Mouse (Mus musculus): ENCODE measurements at regions not wholly inside any gene's neighbourhood (a gene's known extent, or its start where the extent isn't known, plus 50 kb on each side); places are given as distances from the start of the nearest gene placed in this dataset.

GRCm38 (mm10) chr16:95647854-95648253 lies 54.0 kb upstream of the Ets2 start:
- peak; percentile 59 for DNase-seq (ENCODE audit: low read depth, low spot score)
- no peak overlapping the region for H3K4me3 ChIP-seq (ENCODE audit: insufficient read depth in 1 of 2, low read depth in 1 of 2, low read length in 2 of 2, poor library complexity in 1 of 2, severe bottlenecking in 1 of 2)
- no peak overlapping the region for H3K9ac ChIP-seq (ENCODE audit: insufficient read depth, low read depth, low read length, poor library complexity, severe bottlenecking)
- in situ Hi-C loops (cut with MboI; ENCODE audit: low sequenced_read_pairs in 2 of 2, unreplicated experiment in 2 of 2), result no loop called here
- 0 out of 4 replicates have a peak, but pooled peaks cover 0 to 2% of the 10 kb centered on the region in 2 experiments for H3K4me1 ChIP-seq (ENCODE audit: control insufficient read depth in 2 of 2, insufficient read depth in 2 of 2, low read length in 2 of 2, poor library complexity in 1 of 2)
- H3K36me3 ChIP-seq (ENCODE audit: control insufficient read depth, insufficient read depth, low read length, poor library complexity, severe bottlenecking), result no peaks in the 10 kb centered on the region
- H3K27ac ChIP-seq (ENCODE audit: insufficient read depth, low read depth, low read length, poor library complexity, severe bottlenecking), result no peak overlapping the region
- H3K9me3 ChIP-seq (ENCODE audit: control insufficient read depth, insufficient read depth, low read depth, low read length), result no peaks in the 10 kb centered on the region
- TF ChIP-seq HCFC1 (IDR thresholded peaks at IDR 0.05; ENCODE audit: borderline replicate concordance, insufficient read depth, low read length) (no peak), ZC3H11A (IDR thresholded peaks at IDR 0.05; ENCODE audit: borderline replicate concordance, low read depth, low read length) (peak; percentile 64), CHD2 (IDR thresholded peaks at IDR 0.05; ENCODE audit: low read depth, low read length) (no peak), MAFK (IDR thresholded peaks at IDR 0.05; ENCODE audit: insufficient read depth, low read depth, low read length) (no peak)

- no peak for DNase-seq (ENCODE audit: low read depth, low spot score)
- no peak overlapping the region for H3K9ac ChIP-seq (ENCODE audit: insufficient read depth, low read depth, low read length, poor library complexity, severe bottlenecking)
- no peaks in the 10 kb centered on the region for H3K36me3 ChIP-seq (ENCODE audit: control insufficient read depth, insufficient read depth, low read length, poor library complexity, severe bottlenecking)
- H3K4me1 ChIP-seq (ENCODE audit: control insufficient read depth in 2 of 2, insufficient read depth in 2 of 2, low read length in 2 of 2, poor library complexity in 1 of 2), result 0 out of 4 replicates have a peak, but pooled peaks cover 0 to under 1% of the 10 kb centered on the region in 2 experiments
- H3K9me3 ChIP-seq (ENCODE audit: control insufficient read depth, insufficient read depth, low read depth, low read length), result no peaks in the 10 kb centered on the region
- H3K27ac ChIP-seq (ENCODE audit: insufficient read depth, low read depth, low read length, poor library complexity, severe bottlenecking), result no peak overlapping the region
- in situ Hi-C loops (cut with MboI; ENCODE audit: low sequenced_read_pairs in 2 of 2, unreplicated experiment in 2 of 2), result no loop called here
- H3K4me3 ChIP-seq (ENCODE audit: insufficient read depth in 1 of 2, low read depth in 1 of 2, low read length in 2 of 2, poor library complexity in 1 of 2, severe bottlenecking in 1 of 2), result no peak overlapping the region
- no peak for TF ChIP-seq ZNF384 (IDR thresholded peaks at IDR 0.05; ENCODE audit: low read depth, low read length)
- TF ChIP-seq MAFK (IDR thresholded peaks at IDR 0.05; ENCODE audit: insufficient read depth, low read depth, low read length), result no peak
- TF ChIP-seq CHD2 (IDR thresholded peaks at IDR 0.05; ENCODE audit: low read depth, low read length), result no peak
- TF ChIP-seq ZC3H11A (IDR thresholded peaks at IDR 0.05; ENCODE audit: borderline replicate concordance, low read depth, low read length), result no peak
- TF ChIP-seq HCFC1 (IDR thresholded peaks at IDR 0.05; ENCODE audit: borderline replicate concordance, insufficient read depth, low read length), result no peak
Measured at GRCm38 (mm10) chr16:95642784-95643590, 56.6 kb upstream of the Erg start.

DNA sequence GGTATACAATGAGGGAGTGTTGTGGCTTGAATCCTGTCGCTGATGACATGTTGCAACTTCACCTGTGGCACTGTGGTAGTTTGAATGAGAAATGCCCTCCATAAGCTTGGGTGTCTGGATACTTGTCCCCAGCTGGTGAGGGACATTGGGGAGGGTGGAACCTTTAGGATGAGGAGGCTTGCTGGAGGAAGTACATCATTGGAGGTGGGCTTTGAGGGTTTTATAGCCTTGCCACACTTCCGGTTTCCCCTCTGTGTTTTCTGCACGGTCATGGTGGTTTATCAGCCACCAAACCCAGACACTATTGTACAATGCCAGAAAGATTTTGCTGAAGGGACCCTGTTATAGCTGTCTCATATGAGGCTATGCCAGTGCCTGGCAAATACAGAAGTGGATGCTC lies 54.3 kb upstream of the Erg start:
- Histone ChIP-seq H3K9me3 (ENCODE audit: control insufficient read depth, insufficient read depth, low read depth, low read length) (no peaks in the 10 kb centered on the region), H3K4me1 (ENCODE audit: control insufficient read depth in 2 of 2, insufficient read depth in 2 of 2, low read length in 2 of 2, poor library complexity in 1 of 2) (no peaks in the 10 kb centered on the region), H3K9ac (ENCODE audit: insufficient read depth, low read depth, low read length, poor library complexity, severe bottlenecking) (no peak overlapping the region), H3K36me3 (ENCODE audit: control insufficient read depth, insufficient read depth, low read length, poor library complexity, severe bottlenecking) (no peaks in the 10 kb centered on the region), H3K4me3 (ENCODE audit: insufficient read depth in 1 of 2, low read depth in 1 of 2, low read length in 2 of 2, poor library complexity in 1 of 2, severe bottlenecking in 1 of 2) (no peak overlapping the region), H3K27ac (ENCODE audit: insufficient read depth, low read depth, low read length, poor library complexity, severe bottlenecking) (no peak overlapping the region)
- DNase-seq (ENCODE audit: low read depth, low spot score), result no peak
- in situ Hi-C loops (cut with MboI; ENCODE audit: low sequenced_read_pairs in 2 of 2, unreplicated experiment in 2 of 2), result no loop called here
- TF ChIP-seq ZNF384 (IDR thresholded peaks at IDR 0.05; ENCODE audit: low read depth, low read length), result no peak
- no peak for TF ChIP-seq CHD2 (IDR thresholded peaks at IDR 0.05; ENCODE audit: low read depth, low read length)
- no peak for TF ChIP-seq ZC3H11A (IDR thresholded peaks at IDR 0.05; ENCODE audit: borderline replicate concordance, low read depth, low read length)
- no peak for TF ChIP-seq MAFK (IDR thresholded peaks at IDR 0.05; ENCODE audit: insufficient read depth, low read depth, low read length)
- no peak for TF ChIP-seq HCFC1 (IDR thresholded peaks at IDR 0.05; ENCODE audit: borderline replicate concordance, insufficient read depth, low read length)

DNA sequence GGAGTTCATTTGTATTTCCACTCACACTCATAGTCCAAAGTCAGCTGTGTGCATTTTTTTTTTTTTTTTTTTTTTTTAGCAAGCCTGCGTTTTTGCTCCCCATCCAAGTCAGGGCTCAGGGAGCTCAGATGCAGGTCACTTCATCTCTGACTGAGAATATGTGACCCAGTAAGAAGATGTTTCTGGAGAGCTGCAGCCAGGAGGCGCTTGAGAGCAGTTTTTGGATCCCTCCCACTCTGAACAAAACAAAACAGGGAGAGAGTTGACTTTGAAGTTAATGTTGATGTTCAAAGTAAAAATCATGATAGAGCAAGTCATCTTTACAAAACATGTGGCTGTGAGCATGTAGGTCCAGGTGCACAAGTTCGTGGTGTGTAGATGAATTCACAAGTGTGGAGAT lies 53.3 kb upstream of the Erg start:
- Histone ChIP-seq H3K4me1 (ENCODE audit: control insufficient read depth in 2 of 2, insufficient read depth in 2 of 2, low read length in 2 of 2, poor library complexity in 1 of 2) (no peaks in the 10 kb centered on the region), H3K4me3 (ENCODE audit: insufficient read depth in 1 of 2, low read depth in 1 of 2, low read length in 2 of 2, poor library complexity in 1 of 2, severe bottlenecking in 1 of 2) (no peak overlapping the region), H3K27ac (ENCODE audit: insufficient read depth, low read depth, low read length, poor library complexity, severe bottlenecking) (no peak overlapping the region), H3K36me3 (ENCODE audit: control insufficient read depth, insufficient read depth, low read length, poor library complexity, severe bottlenecking) (no peaks in the 10 kb centered on the region), H3K9me3 (ENCODE audit: control insufficient read depth, insufficient read depth, low read depth, low read length) (no peaks in the 10 kb centered on the region), H3K9ac (ENCODE audit: insufficient read depth, low read depth, low read length, poor library complexity, severe bottlenecking) (no peak overlapping the region)
- in situ Hi-C loops (cut with MboI; ENCODE audit: low sequenced_read_pairs in 2 of 2, unreplicated experiment in 2 of 2), result no loop called here
- TF ChIP-seq MAFK (IDR thresholded peaks at IDR 0.05; ENCODE audit: insufficient read depth, low read depth, low read length) (no peak), ZC3H11A (IDR thresholded peaks at IDR 0.05; ENCODE audit: borderline replicate concordance, low read depth, low read length) (0 out of 2 replicates have a peak, but pooled peaks have one; percentile 7)
- no peak for DNase-seq (ENCODE audit: low read depth, low spot score)

Measured in ES-E14 (cell line).